Mouse (Mus musculus): ENCODE measurements around the gene Fsip1.

DNA sequence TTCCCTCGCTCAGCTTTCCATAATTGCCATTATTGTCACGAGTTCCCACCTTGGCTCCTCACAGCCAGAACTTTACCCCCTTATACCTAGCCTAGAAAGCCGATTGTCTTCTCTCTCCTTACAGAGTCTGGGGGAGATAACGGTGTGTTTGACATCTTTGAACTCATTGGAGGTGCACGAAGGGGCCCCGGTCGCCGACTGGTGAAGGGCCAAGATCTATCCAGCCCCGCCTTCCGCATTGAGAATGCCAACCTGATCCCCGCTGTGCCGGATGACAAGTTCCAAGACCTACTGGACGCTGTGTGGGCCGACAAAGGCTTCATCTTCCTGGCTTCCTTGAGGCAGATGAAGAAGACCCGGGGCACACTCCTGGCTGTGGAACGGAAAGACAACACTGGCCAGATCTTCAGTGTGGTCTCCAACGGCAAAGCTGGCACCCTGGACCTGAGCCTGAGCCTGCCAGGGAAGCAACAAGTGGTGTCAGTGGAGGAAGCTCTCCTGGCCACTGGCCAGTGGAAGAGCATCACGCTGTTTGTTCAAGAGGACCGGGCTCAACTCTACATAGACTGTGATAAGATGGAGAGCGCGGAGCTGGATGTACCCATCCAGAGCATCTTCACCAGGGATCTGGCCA is 143.8 kb downstream of the Fsip1 start:
- TF ChIP-seq CTCF (IDR thresholded peaks at IDR 0.05; ENCODE audit: extremely low read depth, insufficient read depth, insufficient read length, insufficient replicate concordance) (no peak), POLR2A (IDR thresholded peaks at IDR 0.05; ENCODE audit: low read depth, low read length) (no peak)
